Mouse (Mus musculus): ENCODE results near the gene Hist3h2ba.

DNA sequence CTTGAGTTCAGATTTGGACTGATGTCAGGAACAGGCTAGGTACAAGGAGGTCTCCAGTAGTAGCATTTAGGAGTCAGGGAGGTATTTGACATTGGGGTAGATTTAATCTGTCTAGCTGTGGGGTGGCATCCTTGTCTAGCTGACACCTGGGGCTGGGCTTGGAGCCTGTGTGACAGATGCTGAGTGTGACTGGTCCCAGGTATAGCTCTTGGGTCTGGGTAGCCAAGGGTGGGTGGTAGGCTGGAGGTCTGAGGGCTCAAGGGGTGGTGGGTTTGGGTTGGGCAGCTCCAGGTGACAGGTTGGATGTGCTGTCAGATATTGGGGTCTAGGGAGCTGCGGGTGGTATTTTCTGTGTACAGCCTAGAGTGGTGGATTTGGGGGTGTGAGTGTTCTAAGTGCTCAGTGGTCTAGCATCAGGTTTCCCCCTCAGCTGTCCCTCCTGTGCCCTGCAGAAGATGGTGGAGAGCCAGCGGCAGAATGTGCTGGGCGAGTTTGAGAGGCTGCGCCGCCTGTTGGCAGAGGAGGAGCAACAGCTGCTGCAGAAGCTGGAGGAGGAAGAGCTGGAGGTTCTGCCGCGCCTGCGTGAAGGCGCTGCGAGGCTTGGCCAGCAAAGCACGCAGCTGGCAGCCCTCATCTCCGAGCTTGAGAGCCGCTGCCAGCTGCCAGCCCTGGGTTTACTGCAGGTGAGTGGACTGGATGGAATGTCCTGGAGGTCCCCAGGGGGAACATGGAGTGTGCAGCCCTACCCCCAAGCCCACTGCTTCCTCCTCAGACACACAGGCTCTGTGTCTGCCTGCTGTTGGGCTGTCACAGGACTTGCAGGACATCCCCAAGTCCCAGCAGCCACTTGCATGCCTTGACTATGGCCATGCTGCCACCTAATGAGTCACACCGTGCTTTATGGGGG lies 33.1 kb downstream of the Hist3h2ba start:
- TF ChIP-seq CTCF (IDR thresholded peaks at IDR 0.05; ENCODE audit: low read depth, low read length) (peak; percentile 35), POLR2A (IDR thresholded peaks at IDR 0.05; ENCODE audit: extremely low read depth, insufficient read depth, low read length) (no peak)
